Mouse (Mus musculus): ENCODE measurements around the gene Ap2a1. TPM values are rescaled to one million over a fixed set of nuclear protein-coding genes. Genes with fewer than 3 reads are reported as not detected.

Ap2a1 gene
- total RNA-seq, 4 experiments from 2014 or later: 99.8 to 139 (median 118) TPM

GRCm38 (mm10) chr7:44952611-44953306, 23.5 kb upstream of the Ap2a1 start:
- DNase-seq: peak; percentile 94

- DNase-seq: peak; percentile 74
Measured at GRCm38 (mm10) chr7:44951960-44952359, 22.7 kb upstream of the Ap2a1 start.

GRCm38 (mm10) chr7:44949922-44950321, 20.6 kb upstream of the Ap2a1 start:
- DNase-seq: no peak

GRCm38 (mm10) chr7:44942904-44943303, 13.6 kb upstream of the Ap2a1 start, which contains the start of gene Tsks:
Gene Tsks, plus strand, starts transcription at chr7:44943204.
- DNase-seq: no peak

GRCm38 (mm10) chr7:44938680-44939079, 9.4 kb upstream of the Ap2a1 start:
- no peak for DNase-seq

- no peak for DNase-seq
Measured at GRCm38 (mm10) chr7:44928570-44928969, 726 bp downstream of the Ap2a1 start.

GRCm38 (mm10) chr7:44925468-44925867, 3.8 kb downstream of the Ap2a1 start:
- DNase-seq: no peak

GRCm38 (mm10) chr7:44922530-44922929, 6.8 kb downstream of the Ap2a1 start:
- no peak for DNase-seq

- no peak for DNase-seq
Measured at GRCm38 (mm10) chr7:44919127-44919526, 10.2 kb downstream of the Ap2a1 start.

- DNase-seq: no peak
Measured at GRCm38 (mm10) chr7:44918219-44918618, 11.1 kb downstream of the Ap2a1 start.

GRCm38 (mm10) chr7:44916881-44917280, 12.4 kb downstream of the Ap2a1 start:
- no peak for DNase-seq

GRCm38 (mm10) chr7:44916191-44916590, 13.1 kb downstream of the Ap2a1 start:
- no peak for DNase-seq

GRCm38 (mm10) chr7:44915314-44915713, 14.0 kb downstream of the Ap2a1 start:
- no peak for DNase-seq

- DNase-seq: no peak
Measured at GRCm38 (mm10) chr7:44914396-44914795, 14.9 kb downstream of the Ap2a1 start.

- DNase-seq: peak; percentile 83
Measured at GRCm38 (mm10) chr7:44908706-44909476, 20.4 kb downstream of the Ap2a1 start.

- no peak for DNase-seq
Measured at GRCm38 (mm10) chr7:44905430-44905829, 23.9 kb downstream of the Ap2a1 start.

GRCm38 (mm10) chr7:44901230-44901722, 28.0 kb downstream of the Ap2a1 start:
- no peak for DNase-seq

- no peak for DNase-seq
Measured at GRCm38 (mm10) chr7:44900632-44901031, 28.7 kb downstream of the Ap2a1 start.

GRCm38 (mm10) chr7:44898607-44899006, 30.7 kb downstream of the Ap2a1 start:
- DNase-seq: no peak

GRCm38 (mm10) chr7:44896499-44896898, 32.8 kb downstream of the Ap2a1 start:
- no peak for DNase-seq

GRCm38 (mm10) chr7:44895593-44896434, 33.5 kb downstream of the Ap2a1 start, which contains the start of gene Fuz:
Gene Fuz, plus strand, starts transcription at chr7:44896079.
- peak; percentile 90 for DNase-seq

- DNase-seq: no peak
Measured at GRCm38 (mm10) chr7:44895206-44895592, 34.1 kb downstream of the Ap2a1 start.

- DNase-seq: no peak
Measured at GRCm38 (mm10) chr7:44894175-44894574, 35.1 kb downstream of the Ap2a1 start.

All from adrenal gland, adult 8-10 months (tissue).